Mouse (Mus musculus): ENCODE measurements around the gene Syt5. TPM values are rescaled to one million over a fixed set of nuclear protein-coding genes. Genes with fewer than 3 reads are reported as not detected.

Gene Syt5
- polyA plus RNA-seq, 1 experiment: 13.8 TPM

DNA sequence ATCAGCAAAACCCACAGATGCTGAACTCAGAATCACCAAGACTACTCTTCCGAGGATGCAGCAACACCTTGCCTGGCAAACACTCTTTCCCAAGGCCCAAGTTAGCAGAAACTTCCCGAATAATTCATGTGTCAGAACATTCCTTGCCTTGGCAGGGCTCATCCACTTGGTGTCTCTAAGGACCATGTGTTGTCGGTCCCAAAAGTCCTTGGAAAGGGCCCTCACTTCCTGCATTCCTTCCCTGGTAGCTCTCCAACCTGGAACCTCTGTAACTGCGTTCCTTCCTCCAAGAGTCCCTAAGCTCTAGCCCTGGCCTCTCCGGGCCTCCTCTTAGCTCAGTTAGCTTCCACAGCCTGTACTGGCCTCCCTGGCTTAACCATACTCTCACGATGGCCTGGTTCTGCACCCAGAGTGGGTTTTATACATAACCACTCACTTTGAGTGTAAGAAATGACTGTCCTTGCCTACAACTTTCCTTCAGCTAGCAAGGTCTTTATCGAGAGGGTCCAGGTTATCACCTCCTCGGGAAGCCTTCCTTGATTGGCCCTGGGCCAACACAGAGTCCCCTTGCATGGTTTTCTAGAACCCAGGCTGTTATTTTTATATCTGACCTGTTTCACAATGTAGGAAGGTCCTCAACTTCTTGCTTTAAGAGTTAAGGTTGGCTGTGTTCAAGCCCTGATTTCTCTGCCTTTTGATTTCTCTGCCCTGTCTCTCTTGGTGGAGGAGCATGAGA is 35.7 kb downstream of the Syt5 start:
- TF ChIP-seq CTCF (IDR thresholded peaks at IDR 0.05; ENCODE audit: insufficient read depth, low read length) (no peak), POLR2A (IDR thresholded peaks at IDR 0.05; ENCODE audit: borderline replicate concordance, extremely low read depth, low read depth, low read length) (no peak)
- Histone ChIP-seq H3K4me1 (ENCODE audit: control insufficient read depth, insufficient read depth, low read length) (no peaks in the 10 kb centered on the region), H3K4me3 (replicated peaks; ENCODE audit: extremely low read depth, low read depth, low read length) (no peak overlapping the region)
- 45% methylated on average over 8 of the region's 8 CpGs for WGBS
- DNase-seq: no peak

DNA sequence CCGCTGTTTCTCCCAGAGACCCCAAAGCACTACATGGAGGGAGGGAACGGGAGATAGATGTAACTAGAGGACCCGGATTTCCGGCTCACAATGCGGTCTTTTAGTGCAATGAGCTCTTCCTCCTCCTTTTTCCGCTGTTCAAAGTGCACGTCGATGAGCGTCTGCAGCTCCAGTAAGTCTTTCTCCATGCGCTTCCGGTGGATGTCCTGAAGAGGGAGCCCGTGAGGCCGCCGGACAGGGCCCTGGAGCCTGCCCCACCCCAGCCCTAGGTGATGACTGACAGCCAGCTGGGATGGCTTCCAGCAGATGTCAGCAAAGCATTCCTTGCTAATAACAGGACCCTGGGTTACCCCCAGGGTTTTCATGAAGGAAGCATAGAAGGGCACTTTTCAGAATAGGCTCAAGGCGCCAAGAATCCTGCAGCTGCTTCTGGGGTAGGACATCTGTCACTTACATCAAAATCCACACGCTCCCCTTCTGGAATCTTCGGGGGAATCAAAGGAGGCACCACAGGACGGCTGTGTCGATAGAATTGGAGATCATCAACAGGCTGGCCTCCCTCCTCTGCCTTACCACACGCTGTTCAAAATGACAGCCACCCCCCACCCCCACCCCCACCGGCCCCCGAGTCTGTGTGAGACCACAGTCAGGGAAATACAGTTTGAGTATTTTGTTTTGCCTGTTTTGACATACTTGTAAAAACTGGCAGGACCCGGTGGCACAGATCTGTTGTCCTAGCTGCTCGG is 37.3 kb downstream of the Syt5 start:
- TF ChIP-seq CTCF (IDR thresholded peaks at IDR 0.05; ENCODE audit: insufficient read depth, low read length) (peak; percentile 66), POLR2A (IDR thresholded peaks at IDR 0.05; ENCODE audit: borderline replicate concordance, extremely low read depth, low read depth, low read length) (no peak)
- Histone ChIP-seq H3K4me1 (ENCODE audit: control insufficient read depth, insufficient read depth, low read length) (no peaks in the 10 kb centered on the region), H3K4me3 (replicated peaks; ENCODE audit: extremely low read depth, low read depth, low read length) (no peak overlapping the region)
- DNase-seq: peak; percentile 62
- 20% methylated on average over 24 of the region's 24 CpGs for WGBS

DNA sequence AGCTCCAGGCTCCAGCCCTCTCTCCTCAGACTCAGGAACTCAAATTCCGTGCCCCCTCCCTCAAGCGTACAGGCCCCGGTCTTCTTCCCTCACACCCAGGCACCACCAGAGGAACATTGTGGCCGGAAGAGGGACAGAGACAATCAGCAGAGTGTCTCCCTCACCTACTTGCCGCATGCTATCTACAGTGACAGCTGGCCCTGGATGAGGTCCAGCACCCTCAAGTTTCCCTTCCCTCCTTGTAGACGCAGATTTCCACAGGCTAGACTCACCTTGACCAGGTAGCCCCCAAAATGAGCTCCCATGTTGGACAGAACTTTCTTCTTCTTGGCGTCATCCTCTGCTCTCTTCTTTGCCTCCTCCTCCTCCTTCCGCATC is 38.6 kb downstream of the Syt5 start:
- 89% methylated on average over 8 of the region's 8 CpGs for WGBS
- Histone ChIP-seq H3K4me1 (ENCODE audit: control insufficient read depth, insufficient read depth, low read length) (no peaks in the 10 kb centered on the region), H3K4me3 (replicated peaks; ENCODE audit: extremely low read depth, low read depth, low read length) (no peak overlapping the region)
- DNase-seq: no peak
- TF ChIP-seq CTCF (IDR thresholded peaks at IDR 0.05; ENCODE audit: insufficient read depth, low read length) (no peak), POLR2A (IDR thresholded peaks at IDR 0.05; ENCODE audit: borderline replicate concordance, extremely low read depth, low read depth, low read length) (no peak)

DNA sequence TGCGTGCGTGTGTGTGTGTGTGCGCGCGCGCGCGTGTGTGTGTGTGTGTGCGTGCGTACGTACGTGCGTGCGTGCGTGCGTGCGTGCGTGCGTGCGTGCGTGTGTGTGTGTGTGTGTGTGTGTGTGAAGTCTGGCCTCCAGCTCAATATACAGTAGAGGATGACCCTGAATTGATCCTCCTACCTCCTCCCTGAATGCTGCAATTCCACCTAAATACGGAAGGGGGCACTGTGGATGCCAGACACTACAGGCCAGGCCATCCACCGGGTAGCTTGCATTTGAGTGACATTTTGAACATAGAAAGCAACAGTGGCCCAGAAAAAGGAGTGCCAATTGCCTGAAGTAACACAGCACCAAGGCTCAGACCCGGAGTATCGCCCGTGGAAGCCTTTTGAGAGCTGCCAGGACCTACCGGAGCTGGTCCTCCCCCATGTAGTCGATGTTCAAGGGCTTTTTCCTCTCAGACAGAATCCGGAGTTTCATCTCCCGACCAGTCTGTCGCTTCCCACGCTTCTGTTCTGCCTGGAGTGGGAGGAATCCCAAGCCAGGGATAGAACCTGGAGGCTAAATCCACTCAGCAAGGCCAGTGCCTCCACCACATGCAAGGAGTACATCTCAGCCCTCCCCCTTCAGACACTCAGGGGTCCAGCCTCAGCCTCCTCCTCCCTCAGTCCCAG is 39.1 kb downstream of the Syt5 start:
- TF ChIP-seq CTCF (IDR thresholded peaks at IDR 0.05; ENCODE audit: insufficient read depth, low read length): peak; percentile 35
- no peak for TF ChIP-seq POLR2A (IDR thresholded peaks at IDR 0.05; ENCODE audit: borderline replicate concordance, extremely low read depth, low read depth, low read length)
- no peak for DNase-seq
- WGBS: 80% methylated on average over 32 of the region's 32 CpGs
- Histone ChIP-seq H3K4me1 (ENCODE audit: control insufficient read depth, insufficient read depth, low read length) (no peaks in the 10 kb centered on the region), H3K4me3 (replicated peaks; ENCODE audit: extremely low read depth, low read depth, low read length) (no peak overlapping the region)

DNA sequence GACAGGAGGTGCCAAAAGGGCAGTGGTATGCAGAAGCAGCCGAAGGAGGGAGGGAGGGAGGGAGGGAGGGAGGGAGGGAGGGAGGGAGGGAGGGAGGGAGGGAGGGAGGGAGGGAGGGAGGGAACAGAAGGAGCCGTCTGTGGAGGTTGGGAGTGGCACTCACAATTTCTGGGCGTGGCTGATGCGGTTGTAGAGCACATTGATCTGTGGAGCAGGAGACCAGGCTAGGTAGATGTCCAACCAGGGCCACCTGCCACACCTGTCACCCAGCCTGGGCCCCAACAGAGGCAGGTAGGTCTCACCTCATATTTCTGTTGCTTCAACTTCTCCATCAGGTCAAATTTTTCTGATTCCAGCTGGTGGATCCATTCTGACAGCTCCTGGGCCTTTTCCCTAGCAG is 40.1 kb downstream of the Syt5 start:
- no peak for TF ChIP-seq CTCF (IDR thresholded peaks at IDR 0.05; ENCODE audit: insufficient read depth, low read length)
- TF ChIP-seq POLR2A (IDR thresholded peaks at IDR 0.05; ENCODE audit: borderline replicate concordance, extremely low read depth, low read depth, low read length): no peak
- Histone ChIP-seq H3K4me1 (ENCODE audit: control insufficient read depth, insufficient read depth, low read length) (no peaks in the 10 kb centered on the region), H3K4me3 (replicated peaks; ENCODE audit: extremely low read depth, low read depth, low read length) (no peak overlapping the region)
- DNase-seq: no peak
- 60% methylated on average over 3 of the region's 4 CpGs for WGBS

DNA sequence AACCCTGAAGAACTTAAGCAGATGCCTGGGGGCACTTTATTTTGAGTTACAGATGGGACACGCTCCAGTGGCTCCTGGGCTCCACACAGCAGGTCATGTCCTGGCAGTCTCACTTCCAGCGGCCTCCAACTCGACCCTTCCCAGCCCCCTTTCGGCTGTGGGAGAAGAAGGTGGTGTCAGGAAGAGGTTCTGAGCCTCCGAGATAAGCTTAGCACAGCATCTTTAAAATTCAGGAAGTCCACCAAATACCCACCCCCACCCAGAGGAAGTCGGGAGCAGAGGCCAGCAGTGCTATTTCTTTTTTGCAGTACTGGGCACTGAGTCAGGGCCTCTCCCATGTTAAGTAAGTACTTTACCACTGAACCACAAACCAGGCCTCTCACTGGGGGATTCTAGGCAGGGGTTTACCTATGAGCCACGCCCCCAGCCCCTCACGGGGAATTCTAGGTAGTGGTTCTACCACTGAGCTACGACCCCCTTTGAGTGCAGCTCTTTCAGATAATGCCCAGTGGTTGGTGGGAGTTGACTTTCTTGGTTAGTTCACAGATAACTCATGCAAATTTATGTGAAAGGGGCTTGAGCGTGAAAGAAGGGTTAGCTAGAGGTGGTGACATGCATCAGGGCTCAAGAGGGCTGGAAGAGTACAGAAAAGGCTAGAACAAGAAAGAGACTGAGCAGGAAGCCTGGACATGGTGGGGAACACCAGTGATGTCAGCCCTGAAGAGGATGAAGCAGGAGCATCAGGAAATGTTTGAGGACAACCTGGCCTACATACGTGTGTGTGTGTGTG is 42.5 kb downstream of the Syt5 start:
- peaks cover 4% of the 10 kb centered on the region; the same call in 1 of the 2 replicates for H3K4me1 ChIP-seq (ENCODE audit: control insufficient read depth, insufficient read depth, low read length)
- TF ChIP-seq POLR2A (IDR thresholded peaks at IDR 0.05; ENCODE audit: borderline replicate concordance, extremely low read depth, low read depth, low read length) (no peak), CTCF (IDR thresholded peaks at IDR 0.05; ENCODE audit: insufficient read depth, low read length) (no peak)
- 45% methylated on average over 11 of the region's 11 CpGs for WGBS
- DNase-seq: no peak
- no peak overlapping the region for H3K4me3 ChIP-seq (replicated peaks; ENCODE audit: extremely low read depth, low read depth, low read length)

DNA sequence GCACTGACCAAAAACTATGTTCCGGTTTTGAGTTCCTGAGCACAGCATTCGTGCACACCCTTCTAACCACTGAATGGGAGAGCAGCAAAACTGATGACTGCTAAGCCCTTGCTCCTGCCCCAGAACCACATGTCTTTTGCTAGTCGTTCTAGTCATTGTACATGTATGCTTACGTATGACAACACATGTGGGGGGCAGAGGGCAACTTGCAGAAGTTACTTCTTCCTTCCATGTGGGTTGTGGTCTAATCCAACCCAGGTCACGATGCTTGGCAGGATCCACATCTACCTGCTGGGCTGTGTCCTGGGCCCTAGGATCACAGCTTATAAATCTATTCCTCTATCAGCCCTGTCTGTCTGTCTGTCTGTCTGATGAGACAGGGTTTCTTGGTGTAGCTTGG is 43.5 kb downstream of the Syt5 start:
- peaks cover 10% of the 10 kb centered on the region for H3K4me1 ChIP-seq (ENCODE audit: control insufficient read depth, insufficient read depth, low read length)
- no peak for DNase-seq
- TF ChIP-seq POLR2A (IDR thresholded peaks at IDR 0.05; ENCODE audit: borderline replicate concordance, extremely low read depth, low read depth, low read length) (no peak), CTCF (IDR thresholded peaks at IDR 0.05; ENCODE audit: insufficient read depth, low read length) (no peak)
- no peak overlapping the region for H3K4me3 ChIP-seq (replicated peaks; ENCODE audit: extremely low read depth, low read depth, low read length)
- 74% methylated on average over 5 of the region's 5 CpGs for WGBS

DNA sequence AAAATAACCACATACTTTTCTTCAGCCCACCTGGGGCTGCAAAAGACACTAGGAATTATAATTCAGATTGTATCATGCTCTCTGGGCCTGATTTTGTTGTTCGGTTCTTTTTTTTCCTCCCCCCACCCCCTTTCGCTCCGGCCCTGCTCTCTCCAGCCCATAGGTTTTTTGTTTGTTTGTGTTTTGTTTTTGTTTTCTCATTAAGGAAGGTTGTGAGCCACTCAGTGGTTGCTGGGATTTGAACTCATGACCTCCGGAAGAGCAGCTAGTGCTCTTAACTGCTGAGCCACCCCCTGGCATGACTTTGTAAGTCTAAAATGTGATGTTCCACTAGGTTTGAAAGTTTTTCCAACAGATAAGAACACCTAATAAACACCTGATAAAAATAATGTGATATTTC is 44.2 kb downstream of the Syt5 start:
- Histone ChIP-seq H3K4me1 (ENCODE audit: control insufficient read depth, insufficient read depth, low read length) (peaks cover 13% of the 10 kb centered on the region), H3K4me3 (replicated peaks; ENCODE audit: extremely low read depth, low read depth, low read length) (no peak overlapping the region)
- DNase-seq: no peak
- 74% methylated on average over 4 of the region's 4 CpGs for WGBS
- TF ChIP-seq CTCF (IDR thresholded peaks at IDR 0.05; ENCODE audit: insufficient read depth, low read length) (no peak), POLR2A (IDR thresholded peaks at IDR 0.05; ENCODE audit: borderline replicate concordance, extremely low read depth, low read depth, low read length) (no peak)
